Mouse (Mus musculus): ENCODE results near the gene Gpr37l1. TPM values are rescaled to one million over a fixed set of nuclear protein-coding genes. Genes with fewer than 3 reads are reported as not detected.
A peak's percentile ranks its signal among the peaks of the same experiment; 100 is the strongest.

The Gpr37l1 gene
- polyA plus RNA-seq, 1 experiment from 2014 or later: 6.1 TPM

DNA sequence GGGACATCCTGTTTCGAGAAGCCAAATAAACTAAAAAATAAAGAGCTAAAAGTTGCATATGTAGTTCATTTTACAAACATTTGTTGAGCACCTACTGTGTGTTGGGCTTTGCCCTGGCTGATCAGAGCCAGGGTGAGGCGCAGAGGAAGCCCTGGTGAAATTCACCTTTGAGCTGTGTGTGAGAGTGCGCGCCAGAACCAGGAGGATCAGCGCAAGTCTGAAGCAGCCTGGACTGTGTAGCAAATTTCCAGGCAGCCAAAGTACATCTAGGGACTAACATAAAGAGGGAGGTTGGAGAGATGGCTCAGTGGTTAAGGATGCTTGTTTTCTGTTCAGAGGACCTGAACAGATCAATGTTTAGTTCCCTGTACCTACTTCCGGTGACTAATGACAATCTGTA, 5.8 kb upstream of the Gpr37l1 start:
- Histone ChIP-seq H3K4me3 (ENCODE audit: low read length) (no peak overlapping the region), H3K4me2 (ENCODE audit: low read length) (no peak overlapping the region), H3K27me3 (replicated peaks; ENCODE audit: control insufficient read depth, insufficient read depth, low read length) (no peaks in the 10 kb centered on the region), H3K36me3 (ENCODE audit: control insufficient read depth, insufficient read depth, low read length) (no peaks in the 10 kb centered on the region), H3K4me1 (ENCODE audit: control insufficient read depth, insufficient read depth, low read depth, low read length) (no peaks in the 10 kb centered on the region), H3K9me3 (ENCODE audit: control insufficient read depth, low read length) (no peaks in the 10 kb centered on the region), H3K27ac (ENCODE audit: low read depth, low read length) (no peak overlapping the region), H3K9ac (ENCODE audit: low read depth, low read length) (no peak overlapping the region)
- WGBS: 93% methylated on average over 6 of the region's 6 CpGs
- ATAC-seq: no peak

DNA sequence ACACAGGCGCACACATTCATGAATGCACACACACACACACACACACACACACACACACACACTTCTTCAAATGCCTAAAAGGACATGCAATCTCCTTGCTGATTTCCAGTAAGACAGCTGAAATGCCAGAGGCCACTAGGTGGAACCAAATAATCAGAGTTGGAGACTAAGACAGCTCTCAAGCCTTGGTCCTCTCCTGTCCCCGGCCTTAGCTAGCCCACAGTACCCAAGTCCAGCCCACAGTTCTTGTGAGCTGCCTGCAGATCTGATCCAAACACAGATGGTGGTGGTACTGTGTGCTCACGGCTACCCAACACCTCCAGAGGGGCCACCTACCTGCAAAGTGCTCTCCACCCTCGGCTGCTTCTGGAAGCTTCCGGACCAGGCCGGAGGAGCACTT, 4.5 kb upstream of the Gpr37l1 start:
- Histone ChIP-seq H3K27me3 (replicated peaks; ENCODE audit: control insufficient read depth, insufficient read depth, low read length) (no peaks in the 10 kb centered on the region), H3K9me3 (ENCODE audit: control insufficient read depth, low read length) (no peaks in the 10 kb centered on the region), H3K27ac (ENCODE audit: low read depth, low read length) (no peak overlapping the region), H3K36me3 (ENCODE audit: control insufficient read depth, insufficient read depth, low read length) (no peaks in the 10 kb centered on the region), H3K4me1 (ENCODE audit: control insufficient read depth, insufficient read depth, low read depth, low read length) (no peaks in the 10 kb centered on the region; the same call in 1 of the 2 replicates), H3K9ac (ENCODE audit: low read depth, low read length) (0 out of 2 replicates have a peak overlapping the region, but pooled peaks have one; percentile 5), H3K4me3 (ENCODE audit: low read length) (no peak overlapping the region), H3K4me2 (ENCODE audit: low read length) (no peak overlapping the region)
- 53% methylated on average over 6 of the region's 6 CpGs for WGBS
- ATAC-seq: peak; percentile 90

DNA sequence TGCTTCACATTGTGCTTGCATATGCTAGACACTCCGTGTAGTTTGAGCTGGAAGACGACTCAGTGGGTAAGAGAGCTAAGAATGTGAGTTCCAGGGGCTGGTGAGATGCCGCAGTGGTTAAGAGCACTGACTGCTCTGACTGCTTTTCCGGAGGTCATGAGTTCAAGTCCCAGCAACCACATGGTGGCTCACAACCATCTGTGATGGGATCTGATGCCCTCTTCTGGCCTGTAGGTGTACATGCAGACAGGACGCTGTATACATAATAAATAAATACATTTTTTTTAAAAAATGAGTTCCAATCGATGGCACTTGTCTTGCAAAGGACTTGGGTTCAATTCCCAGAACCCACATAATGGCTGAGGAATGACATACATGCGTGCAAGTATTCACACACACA, 3.7 kb upstream of the Gpr37l1 start:
- no peak for ATAC-seq
- Histone ChIP-seq H3K9me3 (ENCODE audit: control insufficient read depth, low read length) (no peaks in the 10 kb centered on the region), H3K4me3 (ENCODE audit: low read length) (no peak overlapping the region), H3K9ac (ENCODE audit: low read depth, low read length) (no peak overlapping the region), H3K27me3 (replicated peaks; ENCODE audit: control insufficient read depth, insufficient read depth, low read length) (no peaks in the 10 kb centered on the region), H3K4me1 (ENCODE audit: control insufficient read depth, insufficient read depth, low read depth, low read length) (no peaks in the 10 kb centered on the region; the same call in 1 of the 2 replicates), H3K27ac (ENCODE audit: low read depth, low read length) (no peak overlapping the region), H3K4me2 (ENCODE audit: low read length) (no peak overlapping the region), H3K36me3 (ENCODE audit: control insufficient read depth, insufficient read depth, low read length) (no peaks in the 10 kb centered on the region)
- WGBS: 82% methylated on average over 7 of the region's 7 CpGs

DNA sequence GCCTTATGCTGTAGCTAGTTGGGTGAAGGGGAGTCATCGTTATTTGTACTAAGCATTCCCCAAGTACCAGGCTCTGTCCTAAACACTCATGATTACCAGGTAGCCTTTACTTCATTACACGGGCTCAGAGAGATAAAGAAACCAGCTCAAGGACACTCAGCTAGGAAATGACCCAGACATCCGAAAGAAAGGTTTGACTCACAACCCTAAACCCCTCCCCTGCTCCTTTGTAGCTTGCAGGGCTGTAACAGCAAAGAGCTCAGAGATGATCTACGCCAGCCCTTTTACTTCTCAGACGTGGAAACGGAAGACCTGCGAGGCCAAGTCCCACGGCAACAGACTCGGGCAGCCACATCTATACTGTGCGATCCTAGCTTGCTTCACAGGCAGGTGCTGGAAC, 2.8 kb upstream of the Gpr37l1 start:
- 81% methylated on average over 10 of the region's 10 CpGs for WGBS
- H3K4me3 ChIP-seq (ENCODE audit: low read length): no peak overlapping the region

DNA sequence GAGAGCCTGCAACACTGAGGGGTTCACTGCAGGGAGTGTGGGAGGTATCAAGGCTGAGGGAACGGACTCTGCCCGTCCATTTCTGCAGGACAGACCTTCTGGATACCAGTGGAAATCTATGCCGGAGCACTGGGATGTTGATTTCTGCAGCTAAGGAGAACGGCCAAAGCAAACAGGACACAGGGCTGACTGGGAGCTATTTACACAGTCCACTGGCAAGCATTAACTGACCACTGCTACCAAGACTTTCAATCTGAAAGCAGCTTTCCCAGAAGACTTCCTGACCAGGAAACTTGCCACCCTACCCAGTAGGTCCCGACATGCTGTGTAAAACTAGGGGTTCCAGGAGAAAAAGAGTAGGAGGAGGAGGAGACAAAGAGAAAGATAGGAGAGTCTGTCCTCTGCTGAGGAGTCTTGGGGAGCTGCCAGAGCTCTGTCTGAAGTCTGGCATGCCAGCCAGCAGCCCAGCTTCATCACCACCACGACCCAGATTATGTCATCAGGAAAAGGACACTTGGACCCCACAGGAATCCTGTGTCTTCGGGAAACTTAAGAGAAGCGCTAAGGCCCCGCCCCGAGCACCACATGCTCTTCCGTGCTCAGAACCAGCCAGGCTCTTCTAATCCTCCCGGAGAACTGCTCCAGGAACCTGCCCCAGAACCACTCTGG, 2.2 kb upstream of the Gpr37l1 start:
- WGBS: 53% methylated on average over 12 of the region's 12 CpGs
- H3K9me3 ChIP-seq (ENCODE audit: control insufficient read depth, low read length): no peaks in the 10 kb centered on the region
- H3K27me3 ChIP-seq (replicated peaks; ENCODE audit: control insufficient read depth, insufficient read depth, low read length): no peaks in the 10 kb centered on the region
- H3K4me3 ChIP-seq (ENCODE audit: low read length): no peak overlapping the region
- no peaks in the 10 kb centered on the region for H3K36me3 ChIP-seq (ENCODE audit: control insufficient read depth, insufficient read depth, low read length)
- H3K4me2 ChIP-seq (ENCODE audit: low read length): no peak overlapping the region
- H3K9ac ChIP-seq (ENCODE audit: low read depth, low read length): no peak overlapping the region
- H3K4me1 ChIP-seq (ENCODE audit: control insufficient read depth, insufficient read depth, low read depth, low read length): no peaks in the 10 kb centered on the region; the same call in 1 of the 2 replicates
- peak; percentile 19 for ATAC-seq
- peak overlapping the region; percentile 31; the same call in 1 of the 2 replicates for H3K27ac ChIP-seq (ENCODE audit: low read depth, low read length)

More for the DNA sequence above, 2.8 kb upstream of the Gpr37l1 start:
- H3K27me3 ChIP-seq (replicated peaks; ENCODE audit: control insufficient read depth, insufficient read depth, low read length): no peaks in the 10 kb centered on the region
- H3K27ac ChIP-seq (ENCODE audit: low read depth, low read length): peak overlapping the region; percentile 31; the same call in 1 of the 2 replicates
- ATAC-seq: no peak
- H3K4me2 ChIP-seq (ENCODE audit: low read length): no peak overlapping the region
- H3K4me1 ChIP-seq (ENCODE audit: control insufficient read depth, insufficient read depth, low read depth, low read length): no peaks in the 10 kb centered on the region; the same call in 1 of the 2 replicates
- no peaks in the 10 kb centered on the region for H3K9me3 ChIP-seq (ENCODE audit: control insufficient read depth, low read length)
- H3K9ac ChIP-seq (ENCODE audit: low read depth, low read length): no peak overlapping the region
- no peaks in the 10 kb centered on the region for H3K36me3 ChIP-seq (ENCODE audit: control insufficient read depth, insufficient read depth, low read length)

DNA sequence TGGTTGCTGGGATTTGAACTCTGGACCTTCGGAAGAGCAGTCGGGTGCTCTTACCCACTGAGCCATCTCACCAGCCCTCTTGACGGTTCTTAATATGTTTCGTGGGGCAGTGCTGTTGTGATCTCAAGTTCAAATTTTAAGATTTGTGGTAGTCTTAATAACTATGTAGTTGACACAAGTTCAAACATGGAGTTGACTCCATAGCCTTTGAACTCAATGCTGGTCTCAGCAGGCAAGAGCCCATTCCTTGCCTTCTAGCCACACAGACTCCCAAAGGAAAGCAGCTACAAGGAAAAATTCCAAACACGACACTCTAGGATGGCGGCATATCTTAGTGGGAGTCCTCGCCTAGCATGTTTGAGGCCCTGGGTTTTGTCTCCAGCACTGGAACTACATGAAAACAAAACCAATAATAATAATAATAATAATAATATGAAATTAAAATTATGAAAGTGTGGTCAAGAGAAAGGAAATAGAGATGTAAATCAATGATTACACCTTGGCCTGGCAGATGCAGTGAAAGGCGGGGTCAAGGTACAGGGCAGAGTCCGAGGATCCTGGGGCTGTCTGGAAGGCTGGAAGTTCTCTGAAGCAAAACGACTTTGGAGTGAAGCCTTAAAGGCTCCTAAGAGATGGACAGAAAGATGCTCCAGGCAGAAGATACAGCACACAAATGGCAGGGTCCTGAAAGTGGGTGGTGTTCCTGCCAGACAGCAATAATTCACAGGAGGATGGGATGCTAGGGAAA, 1.1 kb upstream of the Gpr37l1 start:
- no peak for ATAC-seq
- H3K27me3 ChIP-seq (replicated peaks; ENCODE audit: control insufficient read depth, insufficient read depth, low read length): no peaks in the 10 kb centered on the region
- no peak overlapping the region for H3K9ac ChIP-seq (ENCODE audit: low read depth, low read length)
- no peaks in the 10 kb centered on the region; the same call in 1 of the 2 replicates for H3K4me1 ChIP-seq (ENCODE audit: control insufficient read depth, insufficient read depth, low read depth, low read length)
- WGBS: 87% methylated on average over 10 of the region's 10 CpGs
- no peak overlapping the region for H3K4me2 ChIP-seq (ENCODE audit: low read length)
- H3K4me3 ChIP-seq (ENCODE audit: low read length): no peak overlapping the region
- no peaks in the 10 kb centered on the region for H3K9me3 ChIP-seq (ENCODE audit: control insufficient read depth, low read length)
- H3K27ac ChIP-seq (ENCODE audit: low read depth, low read length): no peak overlapping the region
- no peaks in the 10 kb centered on the region for H3K36me3 ChIP-seq (ENCODE audit: control insufficient read depth, insufficient read depth, low read length)

DNA sequence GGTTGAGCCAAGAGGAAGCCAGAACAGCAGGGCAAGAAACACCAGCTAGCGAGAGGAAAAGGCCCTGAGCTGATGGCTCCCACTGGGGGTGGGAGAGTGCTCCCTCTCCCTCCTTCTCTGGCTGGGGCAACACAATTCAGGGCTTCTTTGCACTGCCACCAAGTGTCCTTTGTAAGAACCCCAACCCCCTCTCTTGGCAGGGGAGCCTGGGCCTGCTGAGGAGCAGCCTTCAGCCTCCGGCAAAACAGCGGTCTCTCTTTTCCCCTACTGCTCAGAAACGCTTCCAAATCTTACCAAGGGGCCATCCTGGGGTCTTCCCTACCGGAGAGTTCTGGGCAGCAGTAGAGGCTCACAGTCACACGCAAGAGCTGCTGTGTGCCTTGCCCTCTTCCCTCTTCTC, 4.8 kb downstream of the Gpr37l1 start:
- H3K9me3 ChIP-seq (ENCODE audit: control insufficient read depth, low read length): no peaks in the 10 kb centered on the region
- no peak overlapping the region for H3K9ac ChIP-seq (ENCODE audit: low read depth, low read length)
- peak; percentile 34; the same call in 1 of the 2 replicates for ATAC-seq
- no peaks in the 10 kb centered on the region; the same call in 1 of the 2 replicates for H3K4me1 ChIP-seq (ENCODE audit: control insufficient read depth, insufficient read depth, low read depth, low read length)
- no peaks in the 10 kb centered on the region for H3K36me3 ChIP-seq (ENCODE audit: control insufficient read depth, insufficient read depth, low read length)
- H3K27ac ChIP-seq (ENCODE audit: low read depth, low read length): peak overlapping the region; percentile 72
- H3K27me3 ChIP-seq (replicated peaks; ENCODE audit: control insufficient read depth, insufficient read depth, low read length): no peaks in the 10 kb centered on the region
- H3K4me2 ChIP-seq (ENCODE audit: low read length): no peak overlapping the region
- no peak overlapping the region for H3K4me3 ChIP-seq (ENCODE audit: low read length)
- 38% methylated on average over 6 of the region's 6 CpGs for WGBS

DNA sequence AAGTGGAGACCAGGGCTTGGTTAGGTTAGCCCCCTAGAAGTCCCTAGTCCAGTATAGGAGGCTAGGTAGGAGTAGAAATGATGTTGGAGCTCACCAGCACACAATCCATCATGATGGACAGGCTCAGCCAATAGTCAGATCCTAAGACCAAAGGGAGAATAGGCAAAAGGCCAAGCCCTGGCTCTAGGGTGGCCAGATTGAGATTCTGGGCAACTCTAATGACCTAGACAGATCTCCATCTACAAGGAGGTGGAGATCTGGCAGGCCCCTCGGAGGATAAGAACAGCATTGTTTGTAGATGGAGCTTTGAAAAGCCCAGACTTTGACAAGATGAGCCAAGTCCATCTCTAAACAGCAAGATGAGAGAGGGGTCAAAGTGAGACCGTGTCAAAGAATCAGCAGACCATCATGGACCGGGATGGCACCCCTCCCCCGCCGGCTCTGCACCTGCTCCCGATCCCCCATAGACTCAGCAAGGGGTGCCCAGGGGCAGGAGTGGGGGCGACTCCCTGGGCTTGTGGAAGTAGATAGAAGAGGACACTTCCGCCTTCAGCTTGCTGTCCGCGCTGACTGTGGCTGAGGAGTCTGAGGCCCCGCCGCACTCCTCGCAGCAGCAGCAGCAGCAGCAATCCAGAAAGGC, 7.0 kb downstream of the Gpr37l1 start:
- ATAC-seq: no peak
- Histone ChIP-seq H3K4me1 (ENCODE audit: control insufficient read depth, insufficient read depth, low read depth, low read length) (peaks cover 3% of the 10 kb centered on the region; the same call in 1 of the 2 replicates), H3K4me2 (ENCODE audit: low read length) (no peak overlapping the region), H3K4me3 (ENCODE audit: low read length) (no peak overlapping the region), H3K9ac (ENCODE audit: low read depth, low read length) (no peak overlapping the region), H3K9me3 (ENCODE audit: control insufficient read depth, low read length) (no peaks in the 10 kb centered on the region), H3K36me3 (ENCODE audit: control insufficient read depth, insufficient read depth, low read length) (peaks cover 11% of the 10 kb centered on the region), H3K27ac (ENCODE audit: low read depth, low read length) (peak overlapping the region; percentile 83; the same call in 1 of the 2 replicates), H3K27me3 (replicated peaks; ENCODE audit: control insufficient read depth, insufficient read depth, low read length) (no peaks in the 10 kb centered on the region)
- 87% methylated on average over 13 of the region's 13 CpGs for WGBS
